Mouse (Mus musculus): Measurements from ENCODE around the gene Msh3.
"Not testable (repeated sequence)": the region's sequence is repeated elsewhere in the genome, so short reads cannot be mapped to it uniquely, and the experiment has no call there.

The Msh3 gene

GRCm38 (mm10) chr13:92261329-92261728 is 93.5 kb downstream of the Msh3 start:
- DNase-seq (ENCODE audit: extremely low spot score, low read depth, low spot score): no peak

GRCm38 (mm10) chr13:92255480-92255879 is 99.3 kb downstream of the Msh3 start:
- no peak for DNase-seq (ENCODE audit: extremely low spot score, low read depth, low spot score)

- DNase-seq (ENCODE audit: extremely low spot score, low read depth, low spot score): no peak
Measured at GRCm38 (mm10) chr13:92253850-92254249, 101.0 kb downstream of the Msh3 start.

- DNase-seq (ENCODE audit: extremely low spot score, low read depth, low spot score): no peak
Measured at GRCm38 (mm10) chr13:92252331-92252730, 102.5 kb downstream of the Msh3 start.

- DNase-seq (ENCODE audit: extremely low spot score, low read depth, low spot score): no peak
Measured at GRCm38 (mm10) chr13:92247576-92247975, 107.2 kb downstream of the Msh3 start.

- no peak for DNase-seq (ENCODE audit: extremely low spot score, low read depth, low spot score)
Measured at GRCm38 (mm10) chr13:92246966-92247365, 107.8 kb downstream of the Msh3 start.

- DNase-seq (ENCODE audit: extremely low spot score, low read depth, low spot score): no peak
Measured at GRCm38 (mm10) chr13:92244731-92245130, 110.1 kb downstream of the Msh3 start.

- no peak for DNase-seq (ENCODE audit: extremely low spot score, low read depth, low spot score)
Measured at GRCm38 (mm10) chr13:92241426-92241825, 113.4 kb downstream of the Msh3 start.

GRCm38 (mm10) chr13:92237887-92238286 is 116.9 kb downstream of the Msh3 start:
- no peak for DNase-seq (ENCODE audit: extremely low spot score, low read depth, low spot score)

GRCm38 (mm10) chr13:92237016-92237415 is 117.8 kb downstream of the Msh3 start:
- no peak for DNase-seq (ENCODE audit: extremely low spot score, low read depth, low spot score)

GRCm38 (mm10) chr13:92232076-92232938 is 122.5 kb downstream of the Msh3 start:
- no peak for DNase-seq (ENCODE audit: extremely low spot score, low read depth, low spot score)

GRCm38 (mm10) chr13:92228037-92228436 is 126.8 kb downstream of the Msh3 start:
- no peak for DNase-seq (ENCODE audit: extremely low spot score, low read depth, low spot score)

GRCm38 (mm10) chr13:92223567-92223966 is 131.2 kb downstream of the Msh3 start:
- DNase-seq (ENCODE audit: extremely low spot score, low read depth, low spot score): no peak

GRCm38 (mm10) chr13:92222763-92223162 is 132.0 kb downstream of the Msh3 start:
- DNase-seq (ENCODE audit: extremely low spot score, low read depth, low spot score): no peak

- no peak for DNase-seq (ENCODE audit: extremely low spot score, low read depth, low spot score)
Measured at GRCm38 (mm10) chr13:92219774-92220173, 135.0 kb downstream of the Msh3 start.

- no peak for DNase-seq (ENCODE audit: extremely low spot score, low read depth, low spot score)
Measured at GRCm38 (mm10) chr13:92217216-92217615, 137.6 kb downstream of the Msh3 start.

GRCm38 (mm10) chr13:92196860-92197259 is 157.9 kb downstream of the Msh3 start:
- no peak for DNase-seq (ENCODE audit: extremely low spot score, low read depth, low spot score)

GRCm38 (mm10) chr13:92193806-92194205 is 161.0 kb downstream of the Msh3 start:
- DNase-seq (ENCODE audit: extremely low spot score, low read depth, low spot score): not testable (repeated sequence)

- not testable (repeated sequence) for DNase-seq (ENCODE audit: extremely low spot score, low read depth, low spot score)
Measured at GRCm38 (mm10) chr13:92172686-92173085, 182.1 kb downstream of the Msh3 start.
